Mouse (Mus musculus) C2C12 (cell line): Measurements from ENCODE around the gene Galns.

Experiments
- CEBPB ChIP-seq: IDR thresholded peaks from one replicate; pipeline ENCODE4 v1.6.1; 2011; ENCODE audit warnings: low read depth, mild to moderate bottlenecking, control low read depth, moderate library complexity
- CTCF ChIP-seq: IDR thresholded peaks from one replicate; pipeline ENCODE4 v1.5.1; 2011; ENCODE audit not compliant: control insufficient read depth, insufficient read depth, insufficient read length
- FOSL1 ChIP-seq: IDR thresholded peaks from one replicate; pipeline ENCODE4 v1.8.0; 2011; ENCODE audit warnings: mild to moderate bottlenecking, low read length; ENCODE audit not compliant: poor library complexity, insufficient read depth, severe bottlenecking
- MAX ChIP-seq: IDR thresholded peaks from one replicate; pipeline ENCODE4 v1.6.1; 2011; ENCODE audit warnings: mild to moderate bottlenecking, control low read depth
- MYOD1 ChIP-seq: IDR thresholded peaks from one replicate; pipeline ENCODE4 v1.6.1; 2011; ENCODE audit warnings: low read depth; ENCODE audit not compliant: control insufficient read depth, insufficient read length
- USF1 ChIP-seq: IDR thresholded peaks from one replicate; pipeline ENCODE4 v1.6.1; 2011; ENCODE audit warnings: low read depth, mild to moderate bottlenecking, control low read depth, moderate library complexity

GRCm38 (mm10) chr8:122637230-122637629, 26.0 kb upstream of the Galns start:
- TF ChIP-seq CTCF (no peak), FOSL1 (no peak), MAX (no peak), MYOD1 (no peak), USF1 (no peak), CEBPB (no peak)
